Mouse (Mus musculus): ENCODE results near the gene Msh6. TPM values are rescaled to one million over a fixed set of nuclear protein-coding genes. Genes with fewer than 3 reads are reported as not detected.
"Not testable (repeated sequence)": the region's sequence is repeated elsewhere in the genome, so short reads cannot be mapped to it uniquely, and the experiment has no call there.

The Msh6 gene
- polyA plus RNA-seq (2015; fragmentation: Nextera tagmentation; extraction: Ambion mirVana): 28.6 and 30.9 TPM in 2 replicates

DNA sequence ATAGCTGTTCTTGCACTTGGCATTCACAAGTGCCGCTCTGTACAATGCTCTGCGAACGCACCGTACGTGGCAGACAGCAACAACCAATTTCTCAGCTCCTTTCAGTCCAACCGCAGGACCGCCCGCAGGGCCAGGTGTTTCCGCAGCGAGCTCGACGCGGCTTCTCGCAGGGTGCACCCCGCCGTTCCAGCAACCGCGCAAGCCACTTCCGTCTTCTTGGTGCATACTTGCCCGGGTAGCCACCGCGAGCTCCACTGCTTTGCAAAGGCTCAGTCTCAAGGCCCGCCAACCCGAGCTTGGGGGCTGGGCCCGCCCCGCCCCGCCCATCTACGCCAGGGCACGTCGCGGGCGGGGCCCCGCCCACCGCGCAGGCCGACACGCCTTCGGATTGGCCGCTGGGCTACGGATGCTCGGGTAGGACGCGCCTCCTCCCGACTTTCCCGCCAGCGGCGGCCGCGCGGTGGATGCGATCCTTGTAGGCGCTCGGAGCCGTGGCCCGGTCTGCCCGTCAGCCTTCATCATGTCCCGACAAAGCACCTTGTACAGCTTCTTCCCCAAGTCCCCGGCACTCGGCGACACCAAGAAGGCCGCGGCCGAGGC lies at the start of gene Msh6:
Gene Msh6, plus strand, starts transcription at position 434 of the 600 bp plus-strand sequence.
- ATAC-seq (ENCODE audit: extremely low read depth, insufficient number of reproducible peaks, low FRiP score, low TSS enrichment): peak; percentile 95
- Histone ChIP-seq H3K9me3 (no peaks in the 10 kb centered on the region), H3K27ac (replicated peaks) (peak within 1 kb of the TSS; percentile 85), H3K4me2 (peak within 1 kb of the TSS; percentile 86), H3K27me3 (replicated peaks) (no peaks in the 10 kb centered on the region), H3K4me3 (peak within 1 kb of the TSS; percentile 85), H3K36me3 (peaks cover 14% of the 10 kb centered on the region), H3K9ac (peak within 1 kb of the TSS; percentile 85), H3K4me1 (peaks cover 24% of the 10 kb centered on the region)
- WGBS: under 1% methylated on average over 63 of the region's 63 CpGs

GRCm38 (mm10) chr17:87934326-87934725 lies 40.5 kb upstream of the Msh6 start:
- WGBS: 65% methylated on average over 10 of the region's 10 CpGs
- no peak for ATAC-seq (ENCODE audit: extremely low read depth, insufficient number of reproducible peaks, low FRiP score, low TSS enrichment)
- H3K27me3 ChIP-seq (replicated peaks): no peaks in the 10 kb centered on the region

DNA sequence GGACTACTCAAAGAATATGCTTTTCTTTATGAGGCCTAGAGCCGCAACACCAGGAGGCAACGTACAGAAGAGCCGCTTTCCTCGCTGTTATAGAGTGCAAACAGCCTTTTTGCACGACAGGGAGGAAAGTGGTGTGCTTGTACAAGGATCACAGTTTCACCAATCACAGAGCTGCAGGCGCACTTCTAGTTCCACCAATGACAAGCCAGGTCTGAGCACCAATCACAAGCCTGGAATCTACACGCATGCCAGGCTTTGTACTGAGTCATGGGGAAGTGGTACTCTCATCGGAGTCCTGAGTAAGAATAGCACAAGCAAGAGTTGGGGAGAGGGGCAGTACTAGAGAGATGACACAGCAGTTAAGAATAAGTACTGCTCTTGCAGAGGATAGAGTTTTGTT lies 40.1 kb upstream of the Msh6 start:
- no peak overlapping the region for H3K4me2 ChIP-seq
- H3K4me1 ChIP-seq: no peaks in the 10 kb centered on the region
- H3K9me3 ChIP-seq: no peaks in the 10 kb centered on the region
- H3K36me3 ChIP-seq: no peaks in the 10 kb centered on the region
- H3K27ac ChIP-seq (replicated peaks): no peak overlapping the region
- no peak overlapping the region for H3K4me3 ChIP-seq
- WGBS: 81% methylated on average over 8 of the region's 8 CpGs
- no peak overlapping the region for H3K9ac ChIP-seq
- no peak for ATAC-seq (ENCODE audit: extremely low read depth, insufficient number of reproducible peaks, low FRiP score, low TSS enrichment)
- H3K27me3 ChIP-seq (replicated peaks): no peaks in the 10 kb centered on the region

More at GRCm38 (mm10) chr17:87934326-87934725, 40.5 kb upstream of the Msh6 start:
- H3K4me1 ChIP-seq: no peaks in the 10 kb centered on the region
- no peak overlapping the region for H3K4me3 ChIP-seq
- H3K27ac ChIP-seq (replicated peaks): no peak overlapping the region
- H3K36me3 ChIP-seq: no peaks in the 10 kb centered on the region
- no peak overlapping the region for H3K9ac ChIP-seq
- H3K4me2 ChIP-seq: no peak overlapping the region
- H3K9me3 ChIP-seq: no peaks in the 10 kb centered on the region

DNA sequence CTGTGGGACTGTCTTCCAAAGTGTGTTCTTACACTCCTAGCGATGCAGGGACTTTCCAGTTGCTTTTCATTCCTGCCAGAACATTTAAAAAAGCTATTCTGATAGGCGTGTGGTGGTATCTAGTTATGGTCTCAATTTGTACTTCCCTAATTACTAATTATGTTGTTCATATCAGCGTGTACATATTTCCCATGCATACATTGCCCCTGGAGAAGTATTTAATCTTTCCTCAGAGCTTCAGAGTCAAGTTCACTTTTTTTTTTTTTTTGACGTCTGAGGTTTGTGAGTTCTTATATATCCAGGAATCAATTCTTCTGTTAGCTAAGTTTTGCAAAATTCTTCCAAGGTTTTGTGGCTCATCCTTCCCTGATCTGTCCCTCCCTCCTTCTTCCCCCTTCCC lies 38.7 kb upstream of the Msh6 start:
- H3K4me2 ChIP-seq: no peak overlapping the region
- no peak overlapping the region for H3K4me3 ChIP-seq
- 80% methylated on average over 4 of the region's 4 CpGs for WGBS
- no peaks in the 10 kb centered on the region for H3K27me3 ChIP-seq (replicated peaks)
- no peaks in the 10 kb centered on the region for H3K4me1 ChIP-seq
- no peak overlapping the region for H3K9ac ChIP-seq
- ATAC-seq (ENCODE audit: extremely low read depth, insufficient number of reproducible peaks, low FRiP score, low TSS enrichment): no peak
- H3K9me3 ChIP-seq: no peaks in the 10 kb centered on the region
- no peak overlapping the region for H3K27ac ChIP-seq (replicated peaks)
- H3K36me3 ChIP-seq: no peaks in the 10 kb centered on the region

DNA sequence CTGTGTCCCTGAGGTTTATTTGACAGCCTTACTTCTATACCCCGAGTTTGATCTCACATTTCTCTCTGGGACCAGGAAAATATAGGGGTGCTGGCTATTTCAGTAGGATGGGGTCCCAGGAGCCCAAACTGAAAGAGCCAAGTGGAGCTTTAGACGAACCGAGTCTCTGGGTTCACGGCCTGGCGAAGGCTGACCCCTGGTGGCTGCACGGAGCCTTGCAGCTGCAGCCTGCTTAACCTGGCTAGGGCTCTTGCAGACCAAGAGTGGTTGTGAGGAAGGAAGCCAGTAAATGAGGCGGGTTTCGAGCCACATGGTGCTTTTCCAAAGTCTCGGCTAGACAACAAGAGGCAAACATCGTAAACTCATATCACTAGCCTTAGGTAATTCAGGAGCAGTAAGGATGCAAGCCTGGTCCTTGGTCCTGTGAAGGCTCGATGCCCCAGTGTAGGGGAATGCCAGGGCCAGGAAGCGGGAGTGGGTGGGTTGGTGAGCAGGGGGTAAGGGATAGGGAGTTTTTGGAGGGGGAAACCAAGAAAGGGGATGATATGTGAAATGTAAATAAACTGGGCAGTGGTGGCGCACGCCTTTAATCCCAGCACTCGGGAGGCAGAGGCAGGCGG lies 25.8 kb upstream of the Msh6 start:
- no peak overlapping the region for H3K27ac ChIP-seq (replicated peaks)
- no peaks in the 10 kb centered on the region for H3K27me3 ChIP-seq (replicated peaks)
- 41% methylated on average over 16 of the region's 16 CpGs for WGBS
- H3K9ac ChIP-seq: no peak overlapping the region
- no peaks in the 10 kb centered on the region; the same call in 1 of the 2 replicates for H3K9me3 ChIP-seq
- no peaks in the 10 kb centered on the region for H3K36me3 ChIP-seq
- H3K4me3 ChIP-seq: no peak overlapping the region
- no peaks in the 10 kb centered on the region for H3K4me1 ChIP-seq
- no peak for ATAC-seq (ENCODE audit: extremely low read depth, insufficient number of reproducible peaks, low FRiP score, low TSS enrichment)
- no peak overlapping the region for H3K4me2 ChIP-seq

DNA sequence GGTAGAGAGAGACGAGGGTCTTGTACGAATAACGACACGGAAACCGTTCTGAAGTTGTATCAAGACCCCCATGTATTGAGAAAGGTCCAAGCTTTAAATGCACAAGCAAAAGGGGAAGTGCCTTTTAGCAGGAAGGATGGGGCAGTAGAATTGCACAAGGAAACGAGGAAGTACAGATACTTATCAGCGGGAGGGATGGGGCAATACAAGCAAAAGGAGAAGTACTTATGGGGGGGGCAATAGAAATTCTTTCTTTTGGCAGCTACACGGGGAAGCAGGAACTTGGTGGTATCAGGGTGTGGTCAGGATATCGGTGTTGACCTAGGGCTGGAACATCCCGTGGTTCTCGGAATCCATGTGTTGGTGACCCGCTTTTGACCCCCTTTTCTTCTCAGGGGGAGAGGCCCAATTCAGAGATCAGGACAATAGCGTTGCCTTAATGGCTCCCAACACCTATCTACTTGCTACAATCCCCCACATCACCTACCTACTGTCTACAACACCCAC lies 20.2 kb upstream of the Msh6 start:
- ATAC-seq (ENCODE audit: extremely low read depth, insufficient number of reproducible peaks, low FRiP score, low TSS enrichment); H3K4me3 ChIP-seq: not testable (repeated sequence)
- WGBS: 90% methylated on average over 13 of the region's 13 CpGs

GRCm38 (mm10) chr17:87957096-87957840 lies 17.6 kb upstream of the Msh6 start:
- H3K27me3 ChIP-seq (replicated peaks): no peaks in the 10 kb centered on the region
- H3K4me1 ChIP-seq: no peaks in the 10 kb centered on the region
- no peak for ATAC-seq (ENCODE audit: extremely low read depth, insufficient number of reproducible peaks, low FRiP score, low TSS enrichment)
- H3K27ac ChIP-seq (replicated peaks): no peak overlapping the region
- H3K4me3 ChIP-seq: no peak overlapping the region
- H3K36me3 ChIP-seq: no peaks in the 10 kb centered on the region
- WGBS: 72% methylated on average over 12 of the region's 12 CpGs
- H3K9ac ChIP-seq: no peak overlapping the region
- peaks cover 10% of the 10 kb centered on the region; the same call in 1 of the 2 replicates for H3K9me3 ChIP-seq
- H3K4me2 ChIP-seq: no peak overlapping the region

More for the DNA sequence above, 20.2 kb upstream of the Msh6 start:
- H3K4me1 ChIP-seq; H3K36me3 ChIP-seq; H3K27ac ChIP-seq (replicated peaks); H3K9ac ChIP-seq; H3K27me3 ChIP-seq (replicated peaks); H3K4me2 ChIP-seq; H3K9me3 ChIP-seq: not testable (repeated sequence)

DNA sequence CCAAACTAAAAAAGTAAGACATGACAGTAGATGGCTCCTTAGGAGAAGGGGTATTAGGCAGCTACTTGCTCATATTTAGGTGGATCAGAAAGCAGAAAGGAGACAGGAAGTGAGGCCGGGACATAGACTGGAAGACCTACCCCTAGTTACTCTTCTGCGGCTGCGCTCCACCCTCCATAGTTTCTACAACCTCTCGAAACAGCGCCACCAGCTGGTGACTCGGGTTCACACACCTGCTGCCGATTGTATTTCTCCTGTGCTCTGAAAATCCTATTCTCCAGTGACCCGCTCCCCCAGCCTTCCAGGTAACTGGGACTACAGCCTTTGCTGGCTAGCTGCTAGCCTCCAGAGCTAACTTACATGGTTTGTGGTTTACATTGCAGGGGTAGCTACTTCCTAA lies 16.6 kb upstream of the Msh6 start:
- ATAC-seq (ENCODE audit: extremely low read depth, insufficient number of reproducible peaks, low FRiP score, low TSS enrichment): no peak
- Histone ChIP-seq H3K36me3 (no peaks in the 10 kb centered on the region), H3K27me3 (replicated peaks) (no peaks in the 10 kb centered on the region), H3K4me1 (no peaks in the 10 kb centered on the region), H3K9me3 (peaks cover 10% of the 10 kb centered on the region; the same call in 1 of the 2 replicates), H3K9ac (no peak overlapping the region), H3K27ac (replicated peaks) (no peak overlapping the region), H3K4me2 (no peak overlapping the region), H3K4me3 (no peak overlapping the region)
- 56% methylated on average over 8 of the region's 8 CpGs for WGBS

GRCm38 (mm10) chr17:87959406-87959805 lies 15.5 kb upstream of the Msh6 start:
- not testable (repeated sequence) for H3K4me3 ChIP-seq; H3K27ac ChIP-seq (replicated peaks); H3K9ac ChIP-seq; H3K4me2 ChIP-seq; H3K9me3 ChIP-seq; H3K4me1 ChIP-seq; H3K27me3 ChIP-seq (replicated peaks); H3K36me3 ChIP-seq; ATAC-seq (ENCODE audit: extremely low read depth, insufficient number of reproducible peaks, low FRiP score, low TSS enrichment)
- 92% methylated on average over 11 of the region's 11 CpGs for WGBS

DNA sequence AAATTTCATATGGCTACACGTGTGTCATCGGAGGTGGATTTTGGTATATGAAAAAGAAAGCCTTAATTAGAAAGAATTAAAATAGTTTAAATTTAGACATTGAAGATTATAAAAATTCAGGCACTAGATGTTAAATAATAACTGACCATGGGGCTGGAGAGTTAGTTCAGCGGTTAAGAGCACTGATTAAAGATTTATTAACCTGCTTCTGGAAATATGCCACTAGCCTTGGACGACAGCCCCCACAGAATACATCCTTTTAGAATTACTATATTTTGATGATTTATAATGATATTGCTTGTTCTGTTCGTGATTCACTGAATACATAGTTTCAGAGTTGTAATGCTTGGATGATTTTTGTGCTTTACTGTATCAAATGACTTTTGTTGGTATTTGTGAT lies 14.9 kb upstream of the Msh6 start:
- not testable (repeated sequence) for H3K9me3 ChIP-seq; H3K4me1 ChIP-seq; H3K9ac ChIP-seq; H3K4me3 ChIP-seq; H3K27ac ChIP-seq (replicated peaks); H3K27me3 ChIP-seq (replicated peaks); ATAC-seq (ENCODE audit: extremely low read depth, insufficient number of reproducible peaks, low FRiP score, low TSS enrichment); H3K36me3 ChIP-seq; H3K4me2 ChIP-seq
- 84% methylated on average over 5 of the region's 5 CpGs for WGBS
